Mouse (Mus musculus): Measurements from ENCODE around the gene Tshb. TPM values are rescaled to one million over a fixed set of nuclear protein-coding genes. Genes with fewer than 3 reads are reported as not detected.

The Tshb gene
- polyA plus RNA-seq, 1 experiment from 2014 or later = 0.23 TPM

Other genes with a start within 250 kb of the Tshb start
- 8.8 and 8.9 TPM in 2 replicates for gene Tspan2, start 48.2 kb downstream of the Tshb start, polyA plus RNA-seq (2014; fragmentation: Nextera tagmentation; extraction: Ambion mirVana)
- not detected in 2 replicates for gene Sycp1, start 153.4 kb upstream of the Tshb start, polyA plus RNA-seq (2014; fragmentation: Nextera tagmentation; extraction: Ambion mirVana)
- 0.09 TPM in 1 of 2 replicates, not detected in the other for gene Nr1h5, start 181.4 kb upstream of the Tshb start, polyA plus RNA-seq (2014; fragmentation: Nextera tagmentation; extraction: Ambion mirVana)
- 50.6 and 67.8 TPM in 2 replicates for gene Sike1, start 213.0 kb upstream of the Tshb start, polyA plus RNA-seq (2014; fragmentation: Nextera tagmentation; extraction: Ambion mirVana)
- 525 and 610 TPM in 2 replicates for gene Csde1, start 237.7 kb upstream of the Tshb start, polyA plus RNA-seq (2014; fragmentation: Nextera tagmentation; extraction: Ambion mirVana)

All from forebrain, embryonic 14.5 days (tissue).